Comparison of ENCODE assay signal across 9 mouse cellular contexts in genomic region chr8:94362607-94363239, GRCm38 (mm10). TPM values are rescaled to one million over a fixed set of nuclear protein-coding genes. Genes with fewer than 3 reads are reported as not detected.
DNase-seq lines count a peak whose midpoint lies in the region; ATAC-seq and TF ChIP-seq lines count a peak whose summit lies in the region.
"Had no signal": no experiment of that assay in that cellular context is flagged by ENCODE, and none has a peak within 500 bp of the region (broad histone marks: within the 10 kb centered on the region; RNA-seq: fewer than 3 reads in every experiment).

No protein-coding gene starts in this region.

- peaks cover 9% of the 10 kb centered on the region; the same call in 1 of the 2 replicates for H3K4me1 ChIP-seq in limb, embryonic 15.5 days
- peaks cover 8% of the 10 kb centered on the region; the same call in 1 of the 2 replicates for H3K4me1 ChIP-seq in limb, embryonic 10.5 days
- peaks cover 9% of the 10 kb centered on the region; the same call in 1 of the 2 replicates for H3K4me1 ChIP-seq in embryonic facial prominence, embryonic 15.5 days
- 0 out of 2 replicates have a peak, but pooled peaks cover 7% of the 10 kb centered on the region for H3K4me1 ChIP-seq in intestine, embryonic 15.5 days (replicated peaks)
- peaks cover 12% of the 10 kb centered on the region for H3K4me1 ChIP-seq in olfactory bulb, adult 2 months (ENCODE audit: control insufficient read depth, insufficient read depth, low read length)
- peaks cover 3% of the 10 kb centered on the region; the same call in 1 of the 2 replicates for H3K4me1 ChIP-seq in neural tube, embryonic 15.5 days
- H3K4me1 ChIP-seq in forebrain, embryonic 11.5 days (replicated peaks; ENCODE audit: control insufficient read depth, insufficient read depth, low read length) = no peaks in the 10 kb centered on the region

- no peak overlapping the region for H3K4me3 ChIP-seq in limb, embryonic 15.5 days
- H3K4me3 ChIP-seq in limb, embryonic 10.5 days = no peak overlapping the region
- no peak overlapping the region for H3K4me3 ChIP-seq in embryonic facial prominence, embryonic 15.5 days (replicated peaks)
- H3K4me3 ChIP-seq in intestine, embryonic 15.5 days (replicated peaks) = no peak overlapping the region
- no peak overlapping the region for H3K4me3 ChIP-seq in olfactory bulb, adult 2 months (ENCODE audit: insufficient read depth, low read depth, low read length)
- no peak overlapping the region for H3K4me3 ChIP-seq in neural tube, embryonic 15.5 days (replicated peaks)
- H3K4me3 ChIP-seq in forebrain, embryonic 11.5 days (ENCODE audit: low read depth, low read length) = no peak overlapping the region

- no peaks in the 10 kb centered on the region for H3K36me3 ChIP-seq in limb, embryonic 15.5 days
- H3K36me3 ChIP-seq in limb, embryonic 10.5 days = no peaks in the 10 kb centered on the region
- H3K36me3 ChIP-seq in embryonic facial prominence, embryonic 15.5 days = no peaks in the 10 kb centered on the region
- no peaks in the 10 kb centered on the region for H3K36me3 ChIP-seq in intestine, embryonic 15.5 days
- no peaks in the 10 kb centered on the region for H3K36me3 ChIP-seq in neural tube, embryonic 15.5 days
- H3K36me3 ChIP-seq in forebrain, embryonic 11.5 days (ENCODE audit: control insufficient read depth, insufficient read depth, low read length) = no peaks in the 10 kb centered on the region

- H3K27me3 ChIP-seq in limb, embryonic 15.5 days = no peaks in the 10 kb centered on the region
- H3K27me3 ChIP-seq in limb, embryonic 10.5 days (ENCODE audit: low read depth, poor library complexity, severe bottlenecking) = no peaks in the 10 kb centered on the region
- no peaks in the 10 kb centered on the region for H3K27me3 ChIP-seq in embryonic facial prominence, embryonic 15.5 days
- no peaks in the 10 kb centered on the region for H3K27me3 ChIP-seq in intestine, embryonic 15.5 days (replicated peaks)
- H3K27me3 ChIP-seq in neural tube, embryonic 15.5 days (replicated peaks) = no peaks in the 10 kb centered on the region
- no peaks in the 10 kb centered on the region for H3K27me3 ChIP-seq in forebrain, embryonic 11.5 days (ENCODE audit: control insufficient read depth, insufficient read depth, low read length)

- no peak overlapping the region; the same call in 1 of the 2 replicates for H3K27ac ChIP-seq in limb, embryonic 15.5 days
- H3K27ac ChIP-seq in limb, embryonic 10.5 days = no peak overlapping the region
- peak overlapping the region; percentile 58; the same call in 1 of the 2 replicates for H3K27ac ChIP-seq in embryonic facial prominence, embryonic 15.5 days (replicated peaks)
- H3K27ac ChIP-seq in intestine, embryonic 15.5 days = peak overlapping the region; percentile 70; the same call in 1 of the 2 replicates
- peak overlapping the region; percentile 63; the same call in 1 of the 2 replicates for H3K27ac ChIP-seq in olfactory bulb, adult 2 months (ENCODE audit: insufficient read depth, low read depth, low read length)
- no peak overlapping the region for H3K27ac ChIP-seq in neural tube, embryonic 15.5 days (replicated peaks)
- H3K27ac ChIP-seq in forebrain, embryonic 11.5 days (ENCODE audit: low read depth, low read length) = no peak overlapping the region
- H3K27ac ChIP-seq: liver, embryonic 14.5 days had no signal

- DNase-seq in limb, embryonic 10.5 days (ENCODE audit: low spot score) = no peak
- no peak for DNase-seq in embryo, embryonic 10.5 days (ENCODE audit: low spot score)
- DNase-seq in forebrain, embryonic 11.5 days (ENCODE audit: low spot score) = no peak

- 71% methylated on average over 7 of the region's 7 CpGs for WGBS in limb, embryonic 15.5 days
- WGBS in limb, embryonic 10.5 days = 78% methylated on average over 7 of the region's 7 CpGs
- 66% methylated on average over 7 of the region's 7 CpGs for WGBS in embryonic facial prominence, embryonic 15.5 days
- WGBS in intestine, embryonic 15.5 days = 61% methylated on average over 7 of the region's 7 CpGs
- WGBS in olfactory bulb, adult 2 months = 76% methylated on average over 7 of the region's 7 CpGs
- 79% methylated on average over 7 of the region's 7 CpGs for WGBS in neural tube, embryonic 15.5 days
- 83% methylated on average over 7 of the region's 7 CpGs for WGBS in forebrain, embryonic 11.5 days

- no peak overlapping the region for H3K4me2 ChIP-seq in limb, embryonic 15.5 days
- H3K4me2 ChIP-seq in embryonic facial prominence, embryonic 15.5 days (replicated peaks) = no peak overlapping the region
- H3K4me2 ChIP-seq in intestine, embryonic 15.5 days (replicated peaks) = no peak overlapping the region
- H3K4me2 ChIP-seq in neural tube, embryonic 15.5 days = no peak overlapping the region
- H3K4me2 ChIP-seq in forebrain, embryonic 11.5 days (ENCODE audit: low read depth, low read length, severe bottlenecking) = no peak overlapping the region

- no peak for TF ChIP-seq CTCF in olfactory bulb, adult 2 months (IDR thresholded peaks at IDR 0.05; ENCODE audit: insufficient read depth, low read depth, low read length)

- ATAC-seq in limb, embryonic 15.5 days (ENCODE audit: insufficient number of reproducible peaks, low FRiP score, low TSS enrichment, low read depth) = 0 out of 2 replicates have a peak, but pooled peaks have one; percentile 9
- ATAC-seq in embryonic facial prominence, embryonic 15.5 days (ENCODE audit: insufficient number of reproducible peaks, low FRiP score, low TSS enrichment, low read depth) = no peak
- peak; percentile 90 for ATAC-seq in intestine, embryonic 15.5 days
- no peak for ATAC-seq in neural tube, embryonic 15.5 days (ENCODE audit: low FRiP score)
- no peak for ATAC-seq in forebrain, embryonic 11.5 days (replicated peaks; ENCODE audit: low FRiP score)

- no peaks in the 10 kb centered on the region for H3K9me3 ChIP-seq in limb, embryonic 15.5 days
- H3K9me3 ChIP-seq in limb, embryonic 10.5 days (replicated peaks) = no peaks in the 10 kb centered on the region
- H3K9me3 ChIP-seq in embryonic facial prominence, embryonic 15.5 days (replicated peaks) = no peaks in the 10 kb centered on the region
- no peaks in the 10 kb centered on the region for H3K9me3 ChIP-seq in intestine, embryonic 15.5 days
- no peaks in the 10 kb centered on the region for H3K9me3 ChIP-seq in neural tube, embryonic 15.5 days (replicated peaks)
- no peaks in the 10 kb centered on the region for H3K9me3 ChIP-seq in forebrain, embryonic 11.5 days (ENCODE audit: control insufficient read depth, low read length)

- no peak for TF ChIP-seq POLR2A in olfactory bulb, adult 2 months (IDR thresholded peaks at IDR 0.05; ENCODE audit: insufficient read depth, low read depth, low read length)

- H3K9ac ChIP-seq in limb, embryonic 15.5 days = no peak overlapping the region
- H3K9ac ChIP-seq in embryonic facial prominence, embryonic 15.5 days = no peak overlapping the region
- H3K9ac ChIP-seq in intestine, embryonic 15.5 days = no peak overlapping the region
- H3K9ac ChIP-seq in neural tube, embryonic 15.5 days (replicated peaks) = no peak overlapping the region
- H3K9ac ChIP-seq in forebrain, embryonic 11.5 days (ENCODE audit: low read length) = no peak overlapping the region
- H3K9ac ChIP-seq: liver, embryonic 14.5 days had no signal

RNA-seq across cellular contexts. Expression of gene Herpud1, which starts 23.5 kb away (rescaled TPM):
- polyA plus RNA-seq in limb, embryonic 15.5 days (2015; fragmentation: Nextera tagmentation; extraction: Ambion mirVana) = 97.6 and 102 TPM in 2 replicates
- 52.4 and 54.0 TPM in 2 replicates for polyA plus RNA-seq in limb, embryonic 10.5 days (2016; fragmentation: Nextera tagmentation; extraction: Ambion mirVana)
- polyA plus RNA-seq in embryonic facial prominence, embryonic 15.5 days (2015; fragmentation: Nextera tagmentation; extraction: Ambion mirVana) = 96.8 and 103 TPM in 2 replicates
- polyA plus RNA-seq in intestine, embryonic 15.5 days (2015; fragmentation: Nextera tagmentation; extraction: Ambion mirVana) = 115 and 138 TPM in 2 replicates
- not detected in 2 replicates for polyA plus RNA-seq in olfactory bulb, adult 2 months (2012; ENCODE audit: insufficient read depth, insufficient read length, low replicate concordance, missing spikeins)
- polyA plus RNA-seq in neural tube, embryonic 15.5 days (2015; fragmentation: Nextera tagmentation; extraction: Ambion mirVana) = 70.8 and 75.5 TPM in 2 replicates
- polyA plus RNA-seq in forebrain, embryonic 11.5 days (2014; fragmentation: Nextera tagmentation; extraction: Ambion mirVana) = 52.6 and 56.9 TPM in 2 replicates

RNA-seq across cellular contexts. Expression of gene Slc12a3, which starts 33.7 kb away (rescaled TPM):
- not detected in 2 replicates for polyA plus RNA-seq in limb, embryonic 15.5 days (2015; fragmentation: Nextera tagmentation; extraction: Ambion mirVana)
- not detected in 2 replicates for polyA plus RNA-seq in limb, embryonic 10.5 days (2016; fragmentation: Nextera tagmentation; extraction: Ambion mirVana)
- 0.23 TPM in 1 of 2 replicates, not detected in the other for polyA plus RNA-seq in embryonic facial prominence, embryonic 15.5 days (2015; fragmentation: Nextera tagmentation; extraction: Ambion mirVana)
- polyA plus RNA-seq in intestine, embryonic 15.5 days (2015; fragmentation: Nextera tagmentation; extraction: Ambion mirVana) = 0.06 and 0.10 TPM in 2 replicates
- not detected in 2 replicates for polyA plus RNA-seq in olfactory bulb, adult 2 months (2012; ENCODE audit: insufficient read depth, insufficient read length, low replicate concordance, missing spikeins)
- 0.10 and 0.23 TPM in 2 replicates for polyA plus RNA-seq in neural tube, embryonic 15.5 days (2015; fragmentation: Nextera tagmentation; extraction: Ambion mirVana)
- not detected in 2 replicates for polyA plus RNA-seq in forebrain, embryonic 11.5 days (2014; fragmentation: Nextera tagmentation; extraction: Ambion mirVana)

Comparison
In these comparisons a context has a peak if more than half of its experiments do, and no peak if none do; other contexts are left out.
1. ATAC-seq: peak in limb, embryonic 15.5 days (single experiment) and intestine, embryonic 15.5 days (single experiment); none in embryonic facial prominence, embryonic 15.5 days (single experiment), neural tube, embryonic 15.5 days (single experiment) and forebrain, embryonic 11.5 days (single experiment).
2. H3K27ac ChIP-seq: peak in embryonic facial prominence, embryonic 15.5 days (single experiment), intestine, embryonic 15.5 days (single experiment) and olfactory bulb, adult 2 months (single experiment); none in limb, embryonic 15.5 days (single experiment), limb, embryonic 10.5 days (single experiment), neural tube, embryonic 15.5 days (single experiment) and forebrain, embryonic 11.5 days (single experiment).